Mouse (Mus musculus) E14TG2a.4 (cell line): ENCODE measurements around the gene Coq8b.

Experiments used
- H3K27me3 ChIP-seq: 2 replicates; pipeline ENCODE4 v1.6.1; 2014; ENCODE audit warnings: low read length, control low read depth; ENCODE audit not compliant: insufficient read depth
- H3K36me3 ChIP-seq: 2 replicates; pipeline ENCODE4 v1.6.1; 2014; ENCODE audit warnings: low read length, control low read depth; ENCODE audit not compliant: insufficient read depth
- H3K4me1 ChIP-seq: replicated peaks from 2 replicates; pipeline ENCODE4 v1.6.1; 2014; ENCODE audit warnings: low read depth, low read length, control low read depth
- H3K4me3 ChIP-seq: replicated peaks from 2 replicates; pipeline ENCODE4 v1.5.1; 2014; ENCODE audit warnings: mild to moderate bottlenecking, low read length
- H3K9me3 ChIP-seq: 2 replicates; pipeline ENCODE4 v1.6.1; 2014; ENCODE audit warnings: low read length, control low read depth
- CTCF ChIP-seq: conservative IDR thresholded peaks from 2 replicates; pipeline ENCODE4 v1.5.1; 2014; ENCODE audit warnings: low read length
- NANOG ChIP-seq: IDR thresholded peaks from 2 replicates; pipeline ENCODE4 v1.6.1; 2014; ENCODE audit warnings: borderline replicate concordance, low read length, mixed read lengths
- POU5F1 ChIP-seq: IDR thresholded peaks from 2 replicates; pipeline ENCODE4 v1.6.1; 2014; ENCODE audit warnings: low read length, borderline replicate concordance

The Coq8b gene

GRCm38 (mm10) chr7:27257852-27258204, 25.0 kb downstream of the Coq8b start:
- Histone ChIP-seq H3K9me3 (no peaks in the 10 kb centered on the region), H3K4me3 (peak overlapping the region; percentile 85), H3K36me3 (peaks cover 34% of the 10 kb centered on the region), H3K27me3 (no peaks in the 10 kb centered on the region), H3K4me1 (peaks cover 73% of the 10 kb centered on the region)
- TF ChIP-seq NANOG (no peak), CTCF (no peak), POU5F1 (no peak)

- H3K9me3 ChIP-seq: no peaks in the 10 kb centered on the region
- H3K4me1 ChIP-seq: peaks cover 68% of the 10 kb centered on the region
- peak within 1 kb of the TSS; percentile 85 for H3K4me3 ChIP-seq
- TF ChIP-seq NANOG (no peak), POU5F1 (no peak), CTCF (no peak)
- peaks cover 34% of the 10 kb centered on the region for H3K36me3 ChIP-seq
- H3K27me3 ChIP-seq: no peaks in the 10 kb centered on the region
These were observed 25.5 kb downstream of the Coq8b start, which contains the start of gene Numbl for GRCm38 (mm10) chr7:27258205-27258899. Numbl (plus strand) TSS chr7:27258433.

- no peaks in the 10 kb centered on the region for H3K9me3 ChIP-seq
- no peak for TF ChIP-seq POU5F1
- TF ChIP-seq CTCF: no peak
- TF ChIP-seq NANOG: no peak
- H3K27me3 ChIP-seq: no peaks in the 10 kb centered on the region
- peaks cover 35% of the 10 kb centered on the region for H3K36me3 ChIP-seq
- H3K4me1 ChIP-seq: peaks cover 67% of the 10 kb centered on the region
- peak overlapping the region; percentile 85 for H3K4me3 ChIP-seq
These were observed 26.5 kb downstream of the Coq8b start for GRCm38 (mm10) chr7:27259271-27259721.

- no peak for TF ChIP-seq CTCF
- TF ChIP-seq POU5F1: no peak
- TF ChIP-seq NANOG: no peak
- no peaks in the 10 kb centered on the region for H3K27me3 ChIP-seq
- peaks cover 67% of the 10 kb centered on the region for H3K4me1 ChIP-seq
- H3K9me3 ChIP-seq: no peaks in the 10 kb centered on the region
- H3K4me3 ChIP-seq: peak overlapping the region; percentile 85
- H3K36me3 ChIP-seq: peaks cover 35% of the 10 kb centered on the region
These were observed 26.9 kb downstream of the Coq8b start for GRCm38 (mm10) chr7:27259771-27260170.

- no peak for TF ChIP-seq NANOG
- TF ChIP-seq CTCF: no peak
- TF ChIP-seq POU5F1: no peak
- peaks cover 68% of the 10 kb centered on the region for H3K4me1 ChIP-seq
- H3K36me3 ChIP-seq: peaks cover 43% of the 10 kb centered on the region
- H3K27me3 ChIP-seq: no peaks in the 10 kb centered on the region
- no peak overlapping the region for H3K4me3 ChIP-seq
- H3K9me3 ChIP-seq: no peaks in the 10 kb centered on the region
These were observed 28.0 kb downstream of the Coq8b start for GRCm38 (mm10) chr7:27260856-27261255.

- Histone ChIP-seq H3K9me3 (no peaks in the 10 kb centered on the region), H3K36me3 (peaks cover 43% of the 10 kb centered on the region), H3K27me3 (no peaks in the 10 kb centered on the region), H3K4me3 (no peak overlapping the region), H3K4me1 (peaks cover 68% of the 10 kb centered on the region)
- TF ChIP-seq POU5F1 (no peak), NANOG (no peak), CTCF (no peak)
These were observed 29.1 kb downstream of the Coq8b start for GRCm38 (mm10) chr7:27261888-27262287.

GRCm38 (mm10) chr7:27264761-27265160, 31.9 kb downstream of the Coq8b start:
- TF ChIP-seq POU5F1 (no peak), NANOG (no peak), CTCF (no peak)
- no peaks in the 10 kb centered on the region for H3K27me3 ChIP-seq

GRCm38 (mm10) chr7:27266515-27267128, 33.8 kb downstream of the Coq8b start:
- peaks cover 54% of the 10 kb centered on the region for H3K4me1 ChIP-seq
- no peaks in the 10 kb centered on the region for H3K9me3 ChIP-seq
- H3K27me3 ChIP-seq: no peaks in the 10 kb centered on the region
- no peak for TF ChIP-seq CTCF
- no peak for TF ChIP-seq NANOG
- no peak for TF ChIP-seq POU5F1
- peak overlapping the region; percentile 69 for H3K4me3 ChIP-seq
- peaks cover 69% of the 10 kb centered on the region for H3K36me3 ChIP-seq

More at GRCm38 (mm10) chr7:27264761-27265160, 31.9 kb downstream of the Coq8b start:
- peaks cover 69% of the 10 kb centered on the region for H3K4me1 ChIP-seq
- no peaks in the 10 kb centered on the region for H3K9me3 ChIP-seq
- no peak overlapping the region for H3K4me3 ChIP-seq
- H3K36me3 ChIP-seq: peaks cover 66% of the 10 kb centered on the region
